Mouse (Mus musculus) liver, embryonic 16.5 days (tissue): Measurements from ENCODE around the gene Rnf208. TPM values are rescaled to one million over a fixed set of nuclear protein-coding genes. Genes with fewer than 3 reads are reported as not detected.

ENCODE experiments used
- ATAC-seq: fragments of 200-750 bp; cut with Nextera tagmentation; 2 replicates; pipeline ENCODE4 v1.8.0; 2017; ENCODE audit warnings: low read depth, mild to moderate bottlenecking, moderate number of reproducible peaks, moderate library complexity
- H3K27ac ChIP-seq: fragments of 300-500 bp; sonication (generic); 2 replicates; pipeline ENCODE4 v1.5.1; 2014; ENCODE audit warnings: mild to moderate bottlenecking, low read length
- H3K27me3 ChIP-seq: fragments of 300-500 bp; sonication (generic); 2 replicates; pipeline ENCODE4 v1.6.1; 2014; ENCODE audit warnings: low read depth, low read length, mixed read lengths; ENCODE audit not compliant: control insufficient read depth, insufficient read depth
- H3K36me3 ChIP-seq: fragments of 300-500 bp; sonication (generic); 2 replicates; pipeline ENCODE4 v1.6.1; 2014; ENCODE audit warnings: mild to moderate bottlenecking; ENCODE audit not compliant: control insufficient read depth, insufficient read depth
- H3K4me1 ChIP-seq: fragments of 300-500 bp; sonication (generic); 2 replicates; pipeline ENCODE4 v1.6.1; 2014; ENCODE audit warnings: low read depth, low read length, mixed read lengths; ENCODE audit not compliant: control insufficient read depth
- H3K4me2 ChIP-seq: fragments of 300-500 bp; sonication (generic); 2 replicates; pipeline ENCODE4 v1.6.1; 2014; ENCODE audit warnings: low read depth, low read length, mixed read lengths
- H3K4me3 ChIP-seq: fragments of 300-500 bp; sonication (generic); 2 replicates; pipeline ENCODE4 v1.5.1; 2014; ENCODE audit warnings: low read depth, mild to moderate bottlenecking, low read length
- H3K9ac ChIP-seq: fragments of 300-500 bp; sonication (generic); 2 replicates; pipeline ENCODE4 v1.6.1; 2014; ENCODE audit warnings: low read depth, low read length
- H3K9me3 ChIP-seq: fragments of 300-500 bp; sonication (generic); replicated peaks from 2 replicates; pipeline ENCODE4 v1.6.1; 2016; ENCODE audit warnings: low read length; ENCODE audit not compliant: control insufficient read depth
- WGBS: fragments of 180-500 bp; shearing (Covaris S2); extraction: QIAGEN DNeasy Blood & Tissue Kit; methylation state at CpG from one replicate; pipeline ENCODE4 v1.1.7; 2014; ENCODE audit not compliant: insufficient replicate concordance; 5-methylcytosine and 5-hydroxymethylcytosine counted together
- polyA plus RNA-seq: library from polyadenylated mRNA; unstranded; fragments of >200 nt; fragmentation: Nextera tagmentation; extraction: Ambion mirVana; gene quantifications from 2 replicates; pipeline ENCODE4 v1.2.1, GENCODE M21; 2015

Gene Rnf208
- polyA plus RNA-seq, 1 experiment from 2014 or later: 0.77 TPM

DNA sequence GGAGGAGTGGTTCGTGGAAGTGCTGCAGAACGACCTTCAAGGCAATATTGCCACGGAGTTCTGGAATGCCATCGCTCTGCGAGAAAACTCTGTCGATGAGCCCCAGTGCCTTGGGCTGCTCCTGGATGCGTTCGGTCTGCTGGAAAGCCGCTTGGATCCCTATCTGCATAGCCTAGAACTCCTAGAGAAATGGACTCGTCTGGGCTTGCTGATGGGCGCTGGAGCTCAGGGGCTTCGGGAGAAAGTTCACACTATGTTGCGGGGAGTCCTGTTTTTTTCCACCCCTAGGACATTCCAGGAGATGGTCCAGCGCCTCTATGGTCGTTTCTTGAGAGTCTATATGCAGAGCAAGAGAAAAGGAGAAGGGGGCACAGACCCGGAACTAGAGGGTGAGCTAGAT is 31.0 kb downstream of the Rnf208 start:
- Histone ChIP-seq H3K27me3 (no peaks in the 10 kb centered on the region), H3K4me3 (peak overlapping the region; percentile 96), H3K27ac (peak overlapping the region; percentile 73), H3K4me1 (peaks cover 24% of the 10 kb centered on the region), H3K9me3 (no peaks in the 10 kb centered on the region), H3K9ac (peak overlapping the region; percentile 89), H3K4me2 (peak overlapping the region; percentile 82), H3K36me3 (peaks cover 27% of the 10 kb centered on the region)
- 27% methylated on average over 16 of the region's 16 CpGs for WGBS
- no peak for ATAC-seq

DNA sequence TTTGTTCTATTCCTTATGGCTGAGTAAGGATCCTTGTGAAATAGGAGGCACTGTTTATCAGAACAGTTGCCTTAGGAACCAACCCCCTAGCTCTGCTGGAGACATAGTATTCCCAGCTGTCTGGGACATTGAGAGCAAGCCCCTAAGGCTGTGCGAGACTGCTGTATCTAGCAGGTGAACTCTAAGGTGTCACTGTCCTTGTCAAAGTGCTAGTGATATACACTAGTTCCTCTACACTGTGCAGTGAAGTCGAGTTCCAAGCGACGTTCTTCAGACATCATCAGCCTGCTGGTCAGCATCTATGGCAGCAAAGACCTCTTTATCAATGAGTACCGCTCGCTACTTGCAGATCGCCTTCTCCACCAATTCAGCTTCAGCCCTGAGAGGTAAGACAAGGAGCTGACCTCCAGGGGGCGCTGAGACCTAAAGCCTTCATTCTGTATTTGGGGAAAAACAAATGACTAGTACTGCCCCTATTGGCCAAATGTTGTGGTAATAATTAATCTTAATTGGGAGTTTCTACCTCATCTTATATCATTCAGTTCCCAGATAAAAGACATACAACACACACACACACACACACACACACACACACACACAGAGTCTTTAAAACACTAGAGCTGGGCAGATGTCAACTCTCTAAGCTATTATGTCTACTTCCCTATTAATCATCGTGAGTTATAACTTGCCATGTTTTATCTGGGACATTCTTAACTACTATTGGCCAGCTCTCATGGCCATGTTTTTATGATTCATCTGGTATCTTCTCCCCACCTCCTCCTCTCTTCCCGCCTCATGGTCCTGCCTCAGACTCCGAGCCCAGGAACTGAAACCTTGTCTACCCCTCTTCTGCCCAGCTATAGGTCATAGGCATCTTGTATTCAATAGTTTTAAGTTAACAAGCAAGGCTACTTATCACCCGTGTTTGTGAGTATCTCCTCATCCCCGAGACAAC is 37.1 kb downstream of the Rnf208 start:
- no peaks in the 10 kb centered on the region for H3K4me1 ChIP-seq

DNA sequence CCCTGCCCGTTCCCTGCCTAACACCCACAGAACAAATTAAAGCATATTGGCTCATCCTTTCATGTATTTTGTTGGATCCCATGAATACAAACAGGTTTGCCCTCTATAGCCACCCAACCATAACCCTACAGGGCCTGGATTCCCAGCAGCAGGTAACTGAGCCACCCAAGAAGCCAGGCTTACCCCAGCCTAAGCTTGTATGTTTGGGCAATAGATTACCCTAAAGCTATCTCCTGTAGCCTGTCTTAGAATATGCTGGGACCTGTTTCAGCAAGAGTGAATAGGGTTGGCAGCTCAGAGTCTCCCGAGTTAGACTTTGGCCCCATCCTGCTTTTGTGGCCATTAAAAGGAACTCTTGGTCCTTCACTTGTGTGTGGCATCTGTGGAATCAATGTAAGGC is 43.5 kb downstream of the Rnf208 start:
- Histone ChIP-seq H3K27me3 (peaks cover 25% of the 10 kb centered on the region), H3K9me3 (no peaks in the 10 kb centered on the region), H3K4me2 (no peak overlapping the region), H3K36me3 (peaks cover 17% of the 10 kb centered on the region), H3K4me3 (no peak overlapping the region), H3K4me1 (peaks cover 6% of the 10 kb centered on the region; the same call in 1 of the 2 replicates), H3K9ac (no peak overlapping the region), H3K27ac (no peak overlapping the region)
- no peak for ATAC-seq
- WGBS: 83% methylated on average over 2 of the region's 2 CpGs

More for the DNA sequence above, 37.1 kb downstream of the Rnf208 start:
- no peak overlapping the region for H3K4me3 ChIP-seq
- H3K27me3 ChIP-seq: no peaks in the 10 kb centered on the region
- H3K9me3 ChIP-seq: no peaks in the 10 kb centered on the region
- peaks cover 38% of the 10 kb centered on the region for H3K36me3 ChIP-seq
- 0 out of 2 replicates have a peak, but pooled peaks have one; percentile 30 for ATAC-seq
- H3K4me2 ChIP-seq: no peak overlapping the region
- WGBS: 54% methylated on average over 13 of the region's 13 CpGs
- H3K27ac ChIP-seq: no peak overlapping the region
- H3K9ac ChIP-seq: no peak overlapping the region

DNA sequence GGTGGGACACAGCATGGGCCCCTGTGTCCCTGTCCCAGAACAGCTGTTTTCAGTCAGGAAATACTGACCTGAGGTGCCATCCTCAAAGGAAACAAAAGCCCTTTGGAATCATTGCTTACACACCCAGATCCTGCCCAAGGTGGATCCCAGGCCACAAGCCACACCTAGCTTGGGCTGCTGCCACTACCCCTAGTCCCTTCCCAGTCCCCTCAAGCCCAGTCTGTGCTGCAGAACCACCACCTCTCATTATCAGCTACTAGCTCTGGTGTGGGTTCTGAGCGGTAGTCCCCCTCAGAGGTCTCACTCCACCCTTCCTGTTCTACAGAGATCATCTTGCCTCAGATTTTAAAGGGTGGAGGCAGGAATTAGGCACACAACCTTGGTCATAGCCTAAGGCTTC is 44.3 kb downstream of the Rnf208 start:
- H3K9me3 ChIP-seq: no peaks in the 10 kb centered on the region
- peaks cover 33% of the 10 kb centered on the region for H3K27me3 ChIP-seq
- H3K4me1 ChIP-seq: peaks cover 6% of the 10 kb centered on the region; the same call in 1 of the 2 replicates
- H3K9ac ChIP-seq: no peak overlapping the region
- H3K36me3 ChIP-seq: peaks cover 13% of the 10 kb centered on the region
- ATAC-seq: peak; percentile 43; the same call in 1 of the 2 replicates
- H3K4me2 ChIP-seq: no peak overlapping the region
- no peak overlapping the region for H3K27ac ChIP-seq
- 21% methylated on average over 1 of the region's 1 CpGs for WGBS
- no peak overlapping the region for H3K4me3 ChIP-seq

DNA sequence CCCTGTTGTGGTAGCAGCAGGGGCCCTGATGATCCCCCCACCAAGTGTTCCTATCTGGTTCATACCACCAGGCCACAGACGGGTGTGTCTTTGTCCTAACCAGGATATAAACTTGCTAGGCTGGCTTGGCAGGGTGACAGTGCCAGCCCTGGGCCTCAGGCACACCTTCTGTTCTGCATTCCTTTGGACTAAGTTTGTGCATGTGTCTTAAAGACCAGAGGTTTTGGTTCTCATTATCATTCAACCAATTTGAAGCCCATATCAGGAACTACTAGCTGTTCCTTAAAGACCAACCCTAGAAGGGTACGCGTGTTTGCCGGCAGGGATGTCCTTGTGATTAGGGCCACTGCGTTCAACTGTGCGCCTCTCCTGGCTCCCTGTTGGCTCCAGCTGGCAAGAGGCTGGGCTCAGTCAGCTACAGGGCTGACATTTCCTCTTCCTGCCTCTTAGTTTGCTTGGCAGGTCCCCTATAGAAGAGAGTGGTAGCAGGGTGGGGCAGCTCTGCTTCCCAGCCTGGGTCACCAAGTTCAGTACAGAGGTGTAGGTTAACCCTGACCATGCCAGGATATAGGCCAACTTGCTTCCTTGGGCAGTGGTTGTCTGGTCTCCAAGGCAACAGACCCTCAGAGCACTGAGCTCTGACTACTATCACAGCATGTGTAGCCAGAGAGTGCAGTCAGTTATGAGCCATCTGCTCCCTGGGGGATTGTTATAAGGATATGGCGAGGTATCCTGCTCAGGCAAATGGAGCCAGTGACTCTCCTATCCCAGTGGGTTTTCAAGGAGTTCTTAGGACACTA is 45.0 kb downstream of the Rnf208 start:
- Histone ChIP-seq H3K4me1 (peaks cover 7% of the 10 kb centered on the region), H3K27ac (no peak overlapping the region), H3K27me3 (peaks cover 40% of the 10 kb centered on the region), H3K4me2 (no peak overlapping the region), H3K9ac (no peak overlapping the region), H3K36me3 (peaks cover 13% of the 10 kb centered on the region), H3K4me3 (no peak overlapping the region), H3K9me3 (no peaks in the 10 kb centered on the region)
- WGBS: 23% methylated on average over 7 of the region's 7 CpGs
- peak; percentile 53 for ATAC-seq

DNA sequence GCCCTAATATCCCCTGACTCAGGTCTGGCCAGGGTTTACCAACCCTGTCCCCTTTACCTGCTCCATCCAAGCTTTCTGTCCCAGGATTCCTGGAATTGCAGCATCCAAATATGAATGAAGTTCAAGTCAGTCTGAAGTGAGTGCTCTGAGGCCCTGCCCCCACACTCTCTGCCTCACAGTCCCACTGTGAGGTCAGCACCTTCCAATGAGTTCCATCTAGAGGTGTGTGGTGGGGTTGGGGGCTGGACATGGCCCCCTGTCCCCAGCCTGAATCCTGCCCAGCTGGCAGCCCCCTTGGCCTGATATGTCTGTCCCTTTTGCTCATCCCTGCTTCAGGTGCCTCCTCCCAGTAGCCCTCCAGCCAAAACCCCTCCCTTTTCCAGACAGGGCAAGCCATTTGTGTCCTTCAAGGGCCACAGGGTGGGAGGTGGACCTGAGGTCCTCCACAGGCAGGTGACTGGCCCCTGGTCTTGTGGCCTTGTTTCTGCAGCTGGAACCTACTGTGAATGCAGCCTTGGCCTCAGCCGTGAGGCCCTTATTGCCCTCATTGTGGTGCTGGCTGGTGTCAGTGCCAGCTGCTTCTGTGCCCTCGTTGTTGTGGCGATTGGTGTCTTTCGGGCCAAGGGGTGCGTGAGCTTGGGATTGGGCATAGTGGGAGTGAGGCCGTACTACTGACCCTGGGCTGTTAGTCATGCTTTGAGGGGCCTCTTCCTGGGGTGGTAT is 46.0 kb downstream of the Rnf208 start, which contains the start of gene Tmem210:
TSS of gene Tmem210 (plus strand) at position 219 of the 723 bp plus-strand sequence.
- peaks cover 50% of the 10 kb centered on the region for H3K27me3 ChIP-seq
- H3K27ac ChIP-seq: no peak within 1 kb of the TSS
- no peak within 1 kb of the TSS for H3K9ac ChIP-seq
- peaks cover 11% of the 10 kb centered on the region for H3K36me3 ChIP-seq
- H3K4me1 ChIP-seq: peaks cover 8% of the 10 kb centered on the region
- H3K4me3 ChIP-seq: no peak within 1 kb of the TSS
- WGBS: 76% methylated on average over 6 of the region's 6 CpGs
- no peak for ATAC-seq
- no peaks in the 10 kb centered on the region for H3K9me3 ChIP-seq
- H3K4me2 ChIP-seq: no peak within 1 kb of the TSS

DNA sequence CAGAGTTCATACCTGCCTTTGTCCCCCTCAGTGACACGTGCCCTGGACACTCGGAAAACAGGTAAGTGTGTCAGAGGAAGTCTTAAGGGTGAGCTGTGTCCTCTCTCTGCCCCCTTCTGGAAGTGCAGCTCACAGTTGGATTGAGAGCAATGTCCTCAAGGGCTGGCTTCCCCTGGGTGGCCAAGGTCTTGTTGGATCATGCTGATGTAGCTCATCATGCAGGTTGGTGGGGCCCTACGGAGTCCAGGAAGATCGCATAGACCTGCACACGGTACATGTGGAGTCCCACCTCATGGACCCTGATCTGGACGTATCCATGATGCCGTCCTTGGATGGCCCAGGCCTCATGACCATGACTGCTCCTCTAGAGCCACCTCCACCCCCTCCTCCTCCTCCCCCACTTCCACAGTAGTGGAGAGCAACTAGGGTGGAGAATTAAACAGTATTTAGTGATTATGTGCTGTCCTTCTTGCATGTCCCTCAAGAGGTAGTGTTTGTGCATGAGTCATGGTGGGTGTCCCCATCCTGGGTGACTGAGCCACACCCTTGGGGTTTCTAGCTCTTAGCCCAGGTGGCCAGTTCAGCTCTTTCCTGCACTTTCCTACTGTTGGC is 46.8 kb downstream of the Rnf208 start:
- peaks cover 8% of the 10 kb centered on the region for H3K4me1 ChIP-seq
- no peak overlapping the region for H3K4me3 ChIP-seq
- H3K9ac ChIP-seq: no peak overlapping the region
- no peak overlapping the region for H3K27ac ChIP-seq
- WGBS: 69% methylated on average over 7 of the region's 7 CpGs
- peaks cover 10% of the 10 kb centered on the region for H3K36me3 ChIP-seq
- peaks cover 57% of the 10 kb centered on the region for H3K27me3 ChIP-seq
- H3K9me3 ChIP-seq: no peaks in the 10 kb centered on the region
- H3K4me2 ChIP-seq: no peak overlapping the region
- ATAC-seq: no peak

DNA sequence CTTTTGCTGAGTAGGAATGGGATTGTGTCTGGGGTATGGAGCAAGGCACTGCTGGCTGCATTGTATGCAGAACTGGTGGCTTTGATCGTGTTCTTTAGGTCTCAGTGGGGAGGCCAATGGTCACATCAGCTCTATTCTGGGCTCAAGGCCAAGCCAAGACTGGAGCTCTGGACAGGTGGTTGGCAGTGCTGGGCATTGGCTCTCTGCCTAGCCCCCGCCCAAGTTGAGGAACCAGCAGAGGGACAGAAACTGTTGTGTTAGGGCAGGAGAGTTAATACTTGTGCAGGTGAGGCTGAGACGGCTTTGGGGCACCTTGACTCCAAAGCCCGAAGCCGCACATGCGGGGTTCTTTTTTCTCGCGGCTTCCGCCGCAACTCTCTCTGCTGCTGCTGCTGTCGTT is 47.6 kb downstream of the Rnf208 start, which contains the start of gene Lrrc26:
TSS of gene Lrrc26 (plus strand) at position 265 of the 400 bp plus-strand sequence.
- Histone ChIP-seq H3K4me3 (no peak within 1 kb of the TSS), H3K27ac (no peak within 1 kb of the TSS), H3K4me1 (peaks cover 8% of the 10 kb centered on the region), H3K36me3 (peaks cover 6% of the 10 kb centered on the region), H3K9ac (no peak within 1 kb of the TSS), H3K27me3 (peaks cover 57% of the 10 kb centered on the region), H3K4me2 (no peak within 1 kb of the TSS), H3K9me3 (no peaks in the 10 kb centered on the region)
- WGBS: 10% methylated on average over 11 of the region's 11 CpGs
- ATAC-seq: no peak
